Mouse (Mus musculus): Measurements from ENCODE around the gene Hivep1. TPM values are rescaled to one million over a fixed set of nuclear protein-coding genes. Genes with fewer than 3 reads are reported as not detected.
A peak's percentile ranks its signal among the peaks of the same experiment; 100 is the strongest.

Hivep1 gene
- polyA plus RNA-seq, 1 experiment from 2014 or later, result 4.1 TPM

- H3K4me2 ChIP-seq (ENCODE audit: low read depth, low read length), result peak overlapping the region; percentile 11; the same call in 1 of the 2 replicates
- peaks cover 28% of the 10 kb centered on the region for H3K4me1 ChIP-seq (ENCODE audit: control insufficient read depth, insufficient read depth, low read length)
- no peak overlapping the region for H3K27ac ChIP-seq (ENCODE audit: low read length)
- peak; percentile 63 for ATAC-seq (replicated peaks; ENCODE audit: extremely low read depth, insufficient read depth, low FRiP score)
- peak overlapping the region; percentile 13; the same call in 1 of the 2 replicates for H3K9ac ChIP-seq (ENCODE audit: low read length)
- H3K4me3 ChIP-seq (ENCODE audit: low read length), result no peak overlapping the region
- H3K27me3 ChIP-seq (ENCODE audit: control insufficient read depth, insufficient read depth, low read length), result no peaks in the 10 kb centered on the region
- peaks cover 5% of the 10 kb centered on the region; the same call in 1 of the 2 replicates for H3K9me3 ChIP-seq (replicated peaks; ENCODE audit: control insufficient read depth, low read length)
- WGBS, result 37% methylated on average over 8 of the region's 8 CpGs
- no peaks in the 10 kb centered on the region for H3K36me3 ChIP-seq (ENCODE audit: control insufficient read depth, insufficient read depth)
Observed at GRCm38 (mm10) chr13:42102980-42103379, 51.2 kb downstream of the Hivep1 start.

GRCm38 (mm10) chr13:42103486-42104166, 51.8 kb downstream of the Hivep1 start:
- Histone ChIP-seq H3K4me3 (ENCODE audit: low read length) (no peak overlapping the region), H3K9me3 (replicated peaks; ENCODE audit: control insufficient read depth, low read length) (no peaks in the 10 kb centered on the region), H3K27me3 (ENCODE audit: control insufficient read depth, insufficient read depth, low read length) (no peaks in the 10 kb centered on the region), H3K4me2 (ENCODE audit: low read depth, low read length) (peak overlapping the region; percentile 10; the same call in 1 of the 2 replicates), H3K27ac (ENCODE audit: low read length) (no peak overlapping the region; the same call in 1 of the 2 replicates), H3K9ac (ENCODE audit: low read length) (peak overlapping the region; percentile 13; the same call in 1 of the 2 replicates), H3K4me1 (ENCODE audit: control insufficient read depth, insufficient read depth, low read length) (peaks cover 34% of the 10 kb centered on the region), H3K36me3 (ENCODE audit: control insufficient read depth, insufficient read depth) (no peaks in the 10 kb centered on the region)
- 75% methylated on average over 11 of the region's 11 CpGs for WGBS
- ATAC-seq (replicated peaks; ENCODE audit: extremely low read depth, insufficient read depth, low FRiP score), result no peak

GRCm38 (mm10) chr13:42104371-42104770, 52.5 kb downstream of the Hivep1 start:
- 89% methylated on average over 3 of the region's 3 CpGs for WGBS
- no peak overlapping the region for H3K4me3 ChIP-seq (ENCODE audit: low read length)
- H3K27me3 ChIP-seq (ENCODE audit: control insufficient read depth, insufficient read depth, low read length), result no peaks in the 10 kb centered on the region
- H3K4me1 ChIP-seq (ENCODE audit: control insufficient read depth, insufficient read depth, low read length), result peaks cover 38% of the 10 kb centered on the region
- no peak for ATAC-seq (replicated peaks; ENCODE audit: extremely low read depth, insufficient read depth, low FRiP score)
- no peaks in the 10 kb centered on the region for H3K36me3 ChIP-seq (ENCODE audit: control insufficient read depth, insufficient read depth)
- H3K9ac ChIP-seq (ENCODE audit: low read length), result no peak overlapping the region
- no peaks in the 10 kb centered on the region for H3K9me3 ChIP-seq (replicated peaks; ENCODE audit: control insufficient read depth, low read length)
- H3K4me2 ChIP-seq (ENCODE audit: low read depth, low read length), result no peak overlapping the region
- no peak overlapping the region for H3K27ac ChIP-seq (ENCODE audit: low read length)

GRCm38 (mm10) chr13:42108483-42109215, 56.8 kb downstream of the Hivep1 start:
- Histone ChIP-seq H3K27ac (ENCODE audit: low read length) (peak overlapping the region; percentile 55; the same call in 1 of the 2 replicates), H3K27me3 (ENCODE audit: control insufficient read depth, insufficient read depth, low read length) (no peaks in the 10 kb centered on the region), H3K36me3 (ENCODE audit: control insufficient read depth, insufficient read depth) (no peaks in the 10 kb centered on the region), H3K4me1 (ENCODE audit: control insufficient read depth, insufficient read depth, low read length) (peaks cover 11% of the 10 kb centered on the region), H3K4me2 (ENCODE audit: low read depth, low read length) (peak overlapping the region; percentile 37), H3K9ac (ENCODE audit: low read length) (no peak overlapping the region), H3K4me3 (ENCODE audit: low read length) (no peak overlapping the region), H3K9me3 (replicated peaks; ENCODE audit: control insufficient read depth, low read length) (no peaks in the 10 kb centered on the region)
- WGBS, result 25% methylated on average over 11 of the region's 11 CpGs
- no peak; the same call in 1 of the 2 replicates for ATAC-seq (replicated peaks; ENCODE audit: extremely low read depth, insufficient read depth, low FRiP score)

- no peaks in the 10 kb centered on the region for H3K27me3 ChIP-seq (ENCODE audit: control insufficient read depth, insufficient read depth, low read length)
- no peaks in the 10 kb centered on the region for H3K36me3 ChIP-seq (ENCODE audit: control insufficient read depth, insufficient read depth)
- H3K4me3 ChIP-seq (ENCODE audit: low read length), result no peak overlapping the region
- WGBS, result 92% methylated on average over 3 of the region's 3 CpGs
- no peak overlapping the region for H3K9ac ChIP-seq (ENCODE audit: low read length)
- ATAC-seq (replicated peaks; ENCODE audit: extremely low read depth, insufficient read depth, low FRiP score), result no peak
- H3K4me2 ChIP-seq (ENCODE audit: low read depth, low read length), result no peak overlapping the region
- peaks cover 11% of the 10 kb centered on the region for H3K4me1 ChIP-seq (ENCODE audit: control insufficient read depth, insufficient read depth, low read length)
- no peak overlapping the region for H3K27ac ChIP-seq (ENCODE audit: low read length)
- no peaks in the 10 kb centered on the region for H3K9me3 ChIP-seq (replicated peaks; ENCODE audit: control insufficient read depth, low read length)
Observed at GRCm38 (mm10) chr13:42110416-42110815, 58.6 kb downstream of the Hivep1 start.

GRCm38 (mm10) chr13:42112071-42112470, 60.2 kb downstream of the Hivep1 start:
- no peak for ATAC-seq (replicated peaks; ENCODE audit: extremely low read depth, insufficient read depth, low FRiP score)
- H3K4me1 ChIP-seq (ENCODE audit: control insufficient read depth, insufficient read depth, low read length), result peaks cover 18% of the 10 kb centered on the region
- no peak overlapping the region for H3K9ac ChIP-seq (ENCODE audit: low read length)
- no peak overlapping the region for H3K4me3 ChIP-seq (ENCODE audit: low read length)
- no peak overlapping the region for H3K27ac ChIP-seq (ENCODE audit: low read length)
- H3K9me3 ChIP-seq (replicated peaks; ENCODE audit: control insufficient read depth, low read length), result no peaks in the 10 kb centered on the region
- H3K4me2 ChIP-seq (ENCODE audit: low read depth, low read length), result no peak overlapping the region
- no peaks in the 10 kb centered on the region for H3K36me3 ChIP-seq (ENCODE audit: control insufficient read depth, insufficient read depth)
- WGBS, result 76% methylated on average over 6 of the region's 6 CpGs
- H3K27me3 ChIP-seq (ENCODE audit: control insufficient read depth, insufficient read depth, low read length), result no peaks in the 10 kb centered on the region

- Histone ChIP-seq H3K4me1 (ENCODE audit: control insufficient read depth, insufficient read depth, low read length) (peaks cover 18% of the 10 kb centered on the region), H3K36me3 (ENCODE audit: control insufficient read depth, insufficient read depth) (no peaks in the 10 kb centered on the region), H3K9me3 (replicated peaks; ENCODE audit: control insufficient read depth, low read length) (no peaks in the 10 kb centered on the region), H3K4me2 (ENCODE audit: low read depth, low read length) (no peak overlapping the region), H3K4me3 (ENCODE audit: low read length) (no peak overlapping the region), H3K27me3 (ENCODE audit: control insufficient read depth, insufficient read depth, low read length) (no peaks in the 10 kb centered on the region), H3K9ac (ENCODE audit: low read length) (no peak overlapping the region), H3K27ac (ENCODE audit: low read length) (no peak overlapping the region)
- ATAC-seq (replicated peaks; ENCODE audit: extremely low read depth, insufficient read depth, low FRiP score), result no peak
- WGBS, result 60% methylated on average over 5 of the region's 5 CpGs
Observed at GRCm38 (mm10) chr13:42112748-42113147, 60.9 kb downstream of the Hivep1 start.

- Histone ChIP-seq H3K36me3 (ENCODE audit: control insufficient read depth, insufficient read depth) (no peaks in the 10 kb centered on the region), H3K27me3 (ENCODE audit: control insufficient read depth, insufficient read depth, low read length) (no peaks in the 10 kb centered on the region), H3K4me1 (ENCODE audit: control insufficient read depth, insufficient read depth, low read length) (peaks cover 12% of the 10 kb centered on the region), H3K27ac (ENCODE audit: low read length) (no peak overlapping the region), H3K4me2 (ENCODE audit: low read depth, low read length) (no peak overlapping the region), H3K9me3 (replicated peaks; ENCODE audit: control insufficient read depth, low read length) (no peaks in the 10 kb centered on the region), H3K9ac (ENCODE audit: low read length) (no peak overlapping the region), H3K4me3 (ENCODE audit: low read length) (no peak overlapping the region)
- WGBS, result 94% methylated on average over 7 of the region's 7 CpGs
- no peak for ATAC-seq (replicated peaks; ENCODE audit: extremely low read depth, insufficient read depth, low FRiP score)
Observed at GRCm38 (mm10) chr13:42113601-42114000, 61.8 kb downstream of the Hivep1 start.

GRCm38 (mm10) chr13:42116301-42116700, 64.5 kb downstream of the Hivep1 start:
- H3K4me2 ChIP-seq (ENCODE audit: low read depth, low read length), result no peak overlapping the region
- no peaks in the 10 kb centered on the region for H3K27me3 ChIP-seq (ENCODE audit: control insufficient read depth, insufficient read depth, low read length)
- no peaks in the 10 kb centered on the region for H3K36me3 ChIP-seq (ENCODE audit: control insufficient read depth, insufficient read depth)
- H3K9ac ChIP-seq (ENCODE audit: low read length), result no peak overlapping the region
- no peak overlapping the region for H3K4me3 ChIP-seq (ENCODE audit: low read length)
- ATAC-seq (replicated peaks; ENCODE audit: extremely low read depth, insufficient read depth, low FRiP score), result no peak
- WGBS, result 60% methylated on average over 6 of the region's 6 CpGs
- H3K27ac ChIP-seq (ENCODE audit: low read length), result peak overlapping the region; percentile 14; the same call in 1 of the 2 replicates
- peaks cover 13% of the 10 kb centered on the region for H3K4me1 ChIP-seq (ENCODE audit: control insufficient read depth, insufficient read depth, low read length)
- H3K9me3 ChIP-seq (replicated peaks; ENCODE audit: control insufficient read depth, low read length), result no peaks in the 10 kb centered on the region
